Mouse (Mus musculus) testis, adult 2 months (tissue): ENCODE measurements around the gene Pofut2.

Experiments
- CTCF ChIP-seq: fragments of 200-500 bp; IDR thresholded peaks from 2 replicates; pipeline ENCODE4 v1.5.1; 2012; ENCODE audit warnings: low read depth, mild to moderate bottlenecking, inconsistent platforms, low read length, moderate library complexity; ENCODE audit not compliant: control insufficient read depth, insufficient read depth, insufficient replicate concordance
- POLR2A ChIP-seq: fragments of 200-500 bp; IDR thresholded peaks from 2 replicates; pipeline ENCODE4 v1.6.1; 2012; ENCODE audit warnings: low read depth, mild to moderate bottlenecking, inconsistent platforms, low read length, moderate library complexity; ENCODE audit not compliant: control insufficient read depth

GRCm38 (mm10) chr10:77215641-77216040, 43.4 kb upstream of the Pofut2 start:
- TF ChIP-seq CTCF, result no peak
- TF ChIP-seq POLR2A, result no peak
